Mouse (Mus musculus): ENCODE measurements around the gene Cacna1s. TPM values are rescaled to one million over a fixed set of nuclear protein-coding genes. Genes with fewer than 3 reads are reported as not detected.
A peak's percentile ranks its signal among the peaks of the same experiment; 100 is the strongest.

The Cacna1s gene
- 0.23 TPM for polyA plus RNA-seq (2012; fragmentation: generic; extraction: Trizol)
- long read RNA-seq, experiment 1, result 0 reads
- long read RNA-seq, experiment 2, result 0 reads

DNA sequence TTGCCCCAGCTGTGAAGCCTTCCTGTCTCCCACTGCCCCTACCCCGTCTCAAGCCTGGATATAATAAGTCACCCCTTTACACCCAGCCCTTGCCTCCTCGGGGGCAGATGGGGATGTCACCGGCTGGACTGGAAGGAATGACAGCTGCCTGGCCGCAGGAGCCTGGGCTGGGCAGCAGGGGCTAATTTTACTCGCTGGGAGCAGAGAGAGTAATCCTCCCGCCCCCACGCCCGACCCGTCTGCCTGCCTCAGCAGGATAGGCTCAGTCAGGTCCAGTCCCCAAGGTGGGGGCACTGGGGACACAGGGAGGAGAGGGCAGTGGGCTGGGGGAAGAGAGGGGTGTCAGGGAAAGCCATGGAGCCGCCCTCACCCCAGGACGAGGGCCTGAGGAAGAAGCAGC lies at the start of gene Cacna1s:
Cacna1s (plus strand) TSS at position 204 of the 400 bp plus-strand sequence.
- H3K79me3 ChIP-seq (ENCODE audit: low read depth), result no peaks in the 10 kb centered on the region
- H3K27me3 ChIP-seq (ENCODE audit: control insufficient read depth, insufficient read depth, insufficient read length), result no peaks in the 10 kb centered on the region
- TF ChIP-seq USF1 (IDR thresholded peaks at IDR 0.05; ENCODE audit: low read depth), result no peak
- H3K4me3 ChIP-seq (ENCODE audit: insufficient read depth, poor library complexity, severe bottlenecking), result no peak within 1 kb of the TSS
- no peak within 1 kb of the TSS for H3ac ChIP-seq (ENCODE audit: control insufficient read depth, insufficient read length, low read depth)
- H3K79me2 ChIP-seq (ENCODE audit: control insufficient read depth, insufficient read depth), result no peaks in the 10 kb centered on the region
- no peaks in the 10 kb centered on the region for H3K36me3 ChIP-seq (ENCODE audit: control insufficient read depth, insufficient read depth)

DNA sequence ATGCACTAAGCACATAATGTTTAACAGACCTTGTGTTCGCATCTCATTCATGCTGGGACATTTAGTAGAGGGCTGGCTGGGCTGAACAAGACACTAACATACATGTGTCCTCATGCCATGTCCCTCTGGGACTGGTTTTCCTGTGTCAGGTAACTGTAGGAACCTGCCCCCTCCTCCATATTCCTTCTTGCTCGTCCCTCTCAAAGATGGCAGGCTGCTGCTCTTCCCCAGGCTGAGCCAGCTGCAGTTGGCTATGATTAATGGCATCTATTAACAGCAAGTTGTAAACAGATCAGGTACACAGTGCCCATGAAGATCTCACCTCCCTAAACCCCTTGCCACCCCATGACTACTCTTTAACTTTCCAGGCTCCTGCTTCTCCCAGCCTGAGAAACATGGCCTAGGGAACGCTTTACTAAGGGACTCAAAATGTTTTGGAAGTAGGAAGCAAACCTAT lies 46.2 kb upstream of the Cacna1s start, which contains the start of gene Igfn1:
Igfn1 (minus strand) TSS at position 51 of the 457 bp plus-strand sequence.
- H3ac ChIP-seq (ENCODE audit: control insufficient read depth, insufficient read length, low read depth), result no peak within 1 kb of the TSS
- no peaks in the 10 kb centered on the region for H3K36me3 ChIP-seq (ENCODE audit: control insufficient read depth, insufficient read depth)
- TF ChIP-seq MYOG (IDR thresholded peaks at IDR 0.05; ENCODE audit: control insufficient read depth, extremely low read depth, insufficient read length) (no peak), CTCF (IDR thresholded peaks at IDR 0.05; ENCODE audit: control insufficient read depth, insufficient read depth, insufficient read length) (no peak), USF1 (IDR thresholded peaks at IDR 0.05; ENCODE audit: low read depth) (no peak), CEBPB (IDR thresholded peaks at IDR 0.05; ENCODE audit: low read depth) (no peak), MYOD1 (IDR thresholded peaks at IDR 0.05; ENCODE audit: control insufficient read depth, insufficient read length, low read depth) (no peak), FOSL1 (IDR thresholded peaks at IDR 0.05; ENCODE audit: insufficient read depth, low read length, poor library complexity, severe bottlenecking) (no peak), MAX (IDR thresholded peaks at IDR 0.05) (no peak)
- no peaks in the 10 kb centered on the region for H3K27me3 ChIP-seq (ENCODE audit: control insufficient read depth, insufficient read depth, insufficient read length)
- H3K4me3 ChIP-seq (ENCODE audit: insufficient read depth, poor library complexity, severe bottlenecking), result no peak within 1 kb of the TSS
- H3K79me3 ChIP-seq (ENCODE audit: low read depth), result no peaks in the 10 kb centered on the region
- no peaks in the 10 kb centered on the region for H3K79me2 ChIP-seq (ENCODE audit: control insufficient read depth, insufficient read depth)

DNA sequence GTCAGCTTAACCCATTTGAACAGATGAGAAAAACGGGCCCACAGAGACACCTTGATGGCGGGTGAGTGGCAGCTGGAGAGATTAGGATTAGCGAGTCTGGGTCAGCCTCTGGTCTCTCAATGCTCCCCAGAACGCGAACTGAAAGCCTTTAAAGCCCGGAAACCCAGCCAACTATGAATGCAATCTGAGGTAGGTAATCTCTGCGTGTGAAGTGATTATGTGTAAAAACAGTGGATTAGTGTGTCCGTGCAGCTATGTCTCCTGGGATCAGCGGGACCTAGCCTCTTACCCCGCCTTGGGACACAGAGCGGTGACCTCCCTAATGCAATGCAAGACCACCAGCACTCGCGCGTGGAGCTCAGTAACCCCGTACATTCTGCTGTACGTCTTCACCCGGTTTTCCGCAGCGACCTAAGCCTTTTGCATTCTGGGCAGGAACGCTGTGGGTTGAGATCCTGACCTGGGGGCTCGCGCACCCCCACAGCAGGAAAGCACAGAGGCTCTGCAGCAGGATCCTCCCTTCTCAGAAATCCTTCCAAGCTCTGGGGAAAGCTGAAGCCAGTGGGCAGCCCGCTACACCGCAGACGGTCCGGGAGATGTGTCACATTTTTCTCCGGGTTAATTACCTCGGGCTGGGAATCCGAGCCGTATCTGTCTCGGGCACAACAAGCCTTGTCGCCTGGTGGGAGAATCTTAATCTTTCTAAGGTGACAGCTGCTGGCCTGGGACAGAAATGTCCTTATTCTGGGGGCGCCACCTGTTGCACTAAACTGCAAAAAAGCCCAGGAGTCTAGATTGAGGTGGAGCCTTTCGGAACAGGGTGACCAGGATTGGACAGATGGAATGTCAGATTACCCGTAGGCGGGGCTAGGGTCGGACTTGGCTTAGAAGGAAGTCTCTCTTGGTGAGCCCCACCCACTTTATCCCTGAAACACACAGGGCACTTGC lies 45.1 kb upstream of the Cacna1s start, which contains the start of gene Tmem9:
Tmem9 (plus strand) TSS at position 940 of the 948 bp plus-strand sequence.
- Histone ChIP-seq H3K79me3 (ENCODE audit: low read depth) (no peaks in the 10 kb centered on the region), H3K79me2 (ENCODE audit: control insufficient read depth, insufficient read depth) (no peaks in the 10 kb centered on the region), H3K27me3 (ENCODE audit: control insufficient read depth, insufficient read depth, insufficient read length) (no peaks in the 10 kb centered on the region), H3K4me3 (ENCODE audit: insufficient read depth, poor library complexity, severe bottlenecking) (peak within 1 kb of the TSS; percentile 29), H3K36me3 (ENCODE audit: control insufficient read depth, insufficient read depth) (no peaks in the 10 kb centered on the region), H3ac (ENCODE audit: control insufficient read depth, insufficient read length, low read depth) (peak within 1 kb of the TSS; percentile 65)
- TF ChIP-seq CTCF (IDR thresholded peaks at IDR 0.05; ENCODE audit: control insufficient read depth, insufficient read depth, insufficient read length) (no peak), MAX (IDR thresholded peaks at IDR 0.05) (no peak), FOSL1 (IDR thresholded peaks at IDR 0.05; ENCODE audit: insufficient read depth, low read length, poor library complexity, severe bottlenecking) (no peak), MYOG (IDR thresholded peaks at IDR 0.05; ENCODE audit: control insufficient read depth, extremely low read depth, insufficient read length) (no peak), MYOD1 (IDR thresholded peaks at IDR 0.05; ENCODE audit: control insufficient read depth, insufficient read length, low read depth) (no peak), USF1 (IDR thresholded peaks at IDR 0.05; ENCODE audit: low read depth) (no peak), CEBPB (IDR thresholded peaks at IDR 0.05; ENCODE audit: low read depth) (no peak)

DNA sequence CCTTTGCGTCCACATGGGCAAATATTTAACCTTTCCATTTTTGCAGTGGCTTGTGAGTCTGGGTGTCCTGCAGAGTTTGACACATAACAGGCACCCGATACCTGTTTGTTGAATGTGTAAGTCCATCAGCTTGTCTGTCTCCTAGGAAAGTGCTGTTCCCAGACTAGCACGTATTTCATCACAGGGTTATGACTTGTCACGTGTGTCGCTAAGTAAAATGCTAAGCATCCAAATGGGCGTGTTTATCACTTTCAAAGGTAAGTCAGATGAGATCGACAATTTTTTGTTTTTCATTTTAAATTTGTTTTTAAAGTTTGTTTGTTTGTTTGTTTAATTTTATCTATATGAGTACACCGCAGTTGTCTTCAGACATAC lies 44.4 kb upstream of the Cacna1s start:
- Histone ChIP-seq H3K79me3 (ENCODE audit: low read depth) (no peaks in the 10 kb centered on the region), H3ac (ENCODE audit: control insufficient read depth, insufficient read length, low read depth) (no peak overlapping the region), H3K36me3 (ENCODE audit: control insufficient read depth, insufficient read depth) (no peaks in the 10 kb centered on the region), H3K27me3 (ENCODE audit: control insufficient read depth, insufficient read depth, insufficient read length) (no peaks in the 10 kb centered on the region), H3K79me2 (ENCODE audit: control insufficient read depth, insufficient read depth) (no peaks in the 10 kb centered on the region), H3K4me3 (ENCODE audit: insufficient read depth, poor library complexity, severe bottlenecking) (peak overlapping the region; percentile 29)
- no peak for TF ChIP-seq FOSL1 (IDR thresholded peaks at IDR 0.05; ENCODE audit: insufficient read depth, low read length, poor library complexity, severe bottlenecking)
- TF ChIP-seq USF1 (IDR thresholded peaks at IDR 0.05; ENCODE audit: low read depth), result peak; percentile 66
- peak; percentile 53 for TF ChIP-seq CEBPB (IDR thresholded peaks at IDR 0.05; ENCODE audit: low read depth)

DNA sequence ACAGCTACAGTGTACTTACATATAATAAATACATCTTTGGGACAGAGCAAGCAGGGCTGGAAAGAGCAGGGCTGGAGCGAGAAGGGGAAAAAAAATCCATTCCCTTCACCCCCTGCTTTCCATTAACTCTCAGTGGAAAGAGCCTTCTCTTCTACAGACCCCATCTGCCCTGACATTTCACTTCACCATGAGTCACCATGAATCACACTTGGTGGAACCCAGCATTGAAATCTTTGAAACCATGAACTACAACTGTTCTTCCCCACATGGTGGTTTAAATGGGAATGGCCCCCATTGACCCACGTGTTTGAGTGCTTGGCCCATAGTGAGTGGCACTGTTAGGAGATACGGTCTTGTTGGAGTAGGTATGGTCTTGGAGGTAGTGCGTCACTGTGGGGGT lies 42.3 kb upstream of the Cacna1s start:
- H3ac ChIP-seq (ENCODE audit: control insufficient read depth, insufficient read length, low read depth), result no peak overlapping the region
- no peaks in the 10 kb centered on the region for H3K79me3 ChIP-seq (ENCODE audit: low read depth)
- H3K79me2 ChIP-seq (ENCODE audit: control insufficient read depth, insufficient read depth), result no peaks in the 10 kb centered on the region
- H3K27me3 ChIP-seq (ENCODE audit: control insufficient read depth, insufficient read depth, insufficient read length), result no peaks in the 10 kb centered on the region
- peak; percentile 50 for TF ChIP-seq USF1 (IDR thresholded peaks at IDR 0.05; ENCODE audit: low read depth)
- TF ChIP-seq FOSL1 (IDR thresholded peaks at IDR 0.05; ENCODE audit: insufficient read depth, low read length, poor library complexity, severe bottlenecking), result peak; percentile 69
- TF ChIP-seq MYOD1 (IDR thresholded peaks at IDR 0.05; ENCODE audit: control insufficient read depth, insufficient read length, low read depth), result peak; percentile 31
- TF ChIP-seq MYOG (IDR thresholded peaks at IDR 0.05; ENCODE audit: control insufficient read depth, extremely low read depth, insufficient read length), result no peak
- no peaks in the 10 kb centered on the region for H3K36me3 ChIP-seq (ENCODE audit: control insufficient read depth, insufficient read depth)
- H3K4me3 ChIP-seq (ENCODE audit: insufficient read depth, poor library complexity, severe bottlenecking), result no peak overlapping the region

DNA sequence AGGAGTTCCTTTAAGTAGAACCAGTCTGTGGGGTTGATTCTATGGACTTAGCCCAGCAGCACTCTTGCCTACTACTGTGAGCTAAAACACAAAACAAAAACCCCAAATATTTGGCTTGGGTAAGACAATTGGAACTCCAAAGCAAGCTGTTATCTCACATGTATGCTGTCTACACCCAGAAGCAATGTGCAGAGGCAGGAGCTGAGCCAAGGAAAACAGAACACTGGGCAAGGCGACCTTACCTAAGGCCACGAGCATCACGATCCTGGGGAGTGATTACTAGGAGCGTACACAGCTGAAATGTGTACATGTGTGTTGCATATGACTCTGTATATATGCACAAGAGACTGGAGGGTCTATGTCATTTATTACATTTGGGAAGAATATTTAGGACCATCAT lies 39.0 kb upstream of the Cacna1s start:
- no peaks in the 10 kb centered on the region for H3K79me3 ChIP-seq (ENCODE audit: low read depth)
- H3K27me3 ChIP-seq (ENCODE audit: control insufficient read depth, insufficient read depth, insufficient read length), result no peaks in the 10 kb centered on the region
- H3K79me2 ChIP-seq (ENCODE audit: control insufficient read depth, insufficient read depth), result no peaks in the 10 kb centered on the region
- H3ac ChIP-seq (ENCODE audit: control insufficient read depth, insufficient read length, low read depth), result no peak overlapping the region
- H3K36me3 ChIP-seq (ENCODE audit: control insufficient read depth, insufficient read depth), result no peaks in the 10 kb centered on the region
- no peak for TF ChIP-seq FOSL1 (IDR thresholded peaks at IDR 0.05; ENCODE audit: insufficient read depth, low read length, poor library complexity, severe bottlenecking)
- H3K4me3 ChIP-seq (ENCODE audit: insufficient read depth, poor library complexity, severe bottlenecking), result no peak overlapping the region
